Mouse (Mus musculus) thymus, postnatal 4 days (tissue): ENCODE data around the gene Gcn1l1.
"Not testable (repeated sequence)": the region's sequence is repeated elsewhere in the genome, so short reads cannot be mapped to it uniquely, and the experiment has no call there.

Source experiments
- DNase-seq: peaks from one replicate; pipeline ENCODE4 v3.0.0; 2021

Gene Gcn1l1

DNA sequence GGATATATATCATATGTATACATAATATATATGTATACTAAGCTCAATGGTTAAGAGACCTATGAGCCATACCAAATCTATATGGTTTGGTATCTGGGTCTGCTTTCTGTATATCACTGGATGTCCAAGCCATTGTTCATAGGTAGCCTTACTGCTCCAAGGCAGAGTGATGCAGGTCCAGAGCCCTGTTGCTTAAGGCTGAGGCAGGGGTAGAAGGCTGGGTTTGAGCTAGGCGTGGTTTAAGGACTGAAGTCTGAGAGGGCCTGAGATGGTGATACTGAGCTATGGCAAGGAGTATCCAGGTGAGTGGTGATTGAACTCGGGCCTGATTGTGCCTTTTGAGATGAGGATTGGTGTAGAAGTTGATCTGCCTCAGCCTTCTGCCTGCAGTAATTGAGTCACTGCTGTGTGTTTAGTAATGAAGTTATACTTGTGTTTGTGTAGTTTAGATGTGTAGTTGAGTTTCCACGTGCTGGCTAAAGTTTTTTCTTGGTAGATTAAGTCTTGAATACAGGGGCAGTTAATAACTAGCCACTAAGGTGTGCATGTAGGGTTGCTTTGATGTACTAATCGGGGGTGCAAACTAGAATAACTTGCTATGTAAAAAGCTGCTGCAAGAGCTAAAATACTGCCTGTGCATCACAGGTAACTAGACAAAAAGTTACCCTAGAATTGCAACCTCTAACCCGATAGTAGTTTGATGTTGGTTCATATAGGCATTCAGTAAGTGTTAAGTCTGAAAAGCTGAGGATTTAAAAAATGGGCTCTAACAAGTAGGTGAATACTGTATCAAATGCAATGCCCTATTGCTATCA lies 1.1 kb upstream of the Gcn1l1 start:
- no peak for DNase-seq

DNA sequence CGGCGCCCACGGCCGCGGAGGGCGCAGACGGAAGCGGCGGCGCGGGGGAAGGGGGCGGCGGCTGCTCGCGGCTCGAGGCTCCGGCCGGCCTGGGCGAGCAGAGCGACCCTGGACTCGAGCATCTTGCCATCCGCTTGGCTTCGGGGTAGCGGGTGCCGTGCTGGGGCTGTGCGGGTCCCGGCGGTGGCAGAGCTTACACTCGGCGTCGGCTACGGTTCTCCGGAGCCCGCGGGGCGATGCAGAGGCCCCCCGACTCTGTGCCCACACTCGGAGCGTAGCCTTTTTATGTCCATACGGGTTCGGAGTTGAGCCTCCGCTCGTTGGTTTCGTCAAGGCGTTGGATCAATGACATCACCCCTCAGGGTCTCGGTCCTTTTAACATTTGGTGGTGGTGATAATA lies 349 bp downstream of the Gcn1l1 start:
- no peak for DNase-seq

DNA sequence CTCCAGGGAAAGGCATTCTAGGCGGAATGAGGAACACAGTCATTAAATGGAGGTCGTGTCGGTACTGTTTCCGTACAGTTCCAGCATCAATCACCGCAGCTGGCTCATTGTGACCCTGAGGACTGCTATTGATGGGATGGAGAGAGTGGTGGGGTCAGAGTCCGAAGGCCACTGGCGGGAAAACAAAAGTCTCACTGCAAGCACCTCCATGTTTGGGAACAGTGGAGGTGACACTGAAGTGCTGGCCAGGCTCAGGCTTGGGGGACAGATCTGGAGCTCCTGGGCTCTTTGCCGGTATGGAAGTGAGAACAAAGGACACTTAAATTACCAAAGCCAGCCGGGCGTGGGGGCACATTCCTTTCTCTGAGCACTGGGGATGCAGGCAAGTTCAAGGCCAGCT lies 3.6 kb downstream of the Gcn1l1 start:
- no peak for DNase-seq

DNA sequence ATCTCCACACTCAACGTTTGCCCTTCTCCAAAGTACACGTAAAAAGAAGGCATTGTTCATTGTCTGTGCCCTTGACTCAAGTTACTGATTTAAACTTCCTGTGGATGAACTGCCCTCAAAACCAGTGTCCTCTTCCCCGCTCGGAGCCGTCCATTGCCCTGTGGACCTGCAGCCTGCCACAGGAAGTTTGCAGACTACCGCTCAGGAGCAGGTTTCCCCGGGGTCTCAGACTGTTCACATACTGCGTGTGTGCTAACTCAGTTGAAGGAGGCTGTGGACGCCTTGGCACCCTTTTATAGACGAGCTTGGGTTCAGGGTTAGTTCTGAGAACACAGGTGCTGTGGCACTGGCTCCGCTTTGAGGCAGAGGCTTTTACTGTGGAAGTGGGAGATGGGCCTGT lies 4.3 kb downstream of the Gcn1l1 start:
- no peak for DNase-seq

DNA sequence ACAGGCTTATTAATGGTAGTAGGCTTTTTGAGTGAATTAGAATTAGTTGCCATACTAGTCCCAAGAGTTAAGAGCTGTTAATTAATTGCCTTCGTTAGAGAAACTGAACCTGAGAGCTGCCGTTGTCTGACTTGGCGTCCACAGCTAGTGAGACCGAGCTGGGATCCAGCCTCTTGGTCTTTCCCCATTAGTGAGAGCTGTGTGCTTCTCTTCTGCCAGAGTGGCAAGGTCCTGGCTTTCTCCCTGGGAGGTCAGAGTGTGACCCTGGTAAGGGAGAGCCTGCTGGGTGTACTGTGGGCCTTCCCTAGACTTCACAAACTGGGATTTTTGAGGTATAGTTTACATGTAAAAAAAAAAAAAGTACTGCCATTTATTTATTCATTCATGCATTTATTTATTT lies 4.7 kb downstream of the Gcn1l1 start:
- DNase-seq, result no peak

DNA sequence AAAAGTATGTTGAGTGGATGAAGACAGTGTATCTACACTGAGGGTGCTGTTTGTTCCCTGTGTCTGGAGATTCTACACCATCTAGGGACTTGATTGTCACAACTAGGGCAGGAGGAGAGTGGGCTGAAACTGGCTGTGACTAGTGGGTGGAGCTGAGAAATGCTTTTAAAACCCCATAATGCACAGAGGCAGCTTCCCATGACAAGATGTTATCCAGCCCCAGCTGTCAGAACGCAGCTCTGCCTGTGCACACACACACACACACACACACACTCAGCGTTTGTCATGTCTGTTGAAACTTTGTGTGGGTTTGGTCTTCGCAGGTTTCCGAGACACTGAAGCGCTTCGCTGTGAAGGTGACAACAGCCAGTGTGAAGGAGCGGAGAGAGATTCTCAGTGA lies 6.0 kb downstream of the Gcn1l1 start:
- no peak for DNase-seq

DNA sequence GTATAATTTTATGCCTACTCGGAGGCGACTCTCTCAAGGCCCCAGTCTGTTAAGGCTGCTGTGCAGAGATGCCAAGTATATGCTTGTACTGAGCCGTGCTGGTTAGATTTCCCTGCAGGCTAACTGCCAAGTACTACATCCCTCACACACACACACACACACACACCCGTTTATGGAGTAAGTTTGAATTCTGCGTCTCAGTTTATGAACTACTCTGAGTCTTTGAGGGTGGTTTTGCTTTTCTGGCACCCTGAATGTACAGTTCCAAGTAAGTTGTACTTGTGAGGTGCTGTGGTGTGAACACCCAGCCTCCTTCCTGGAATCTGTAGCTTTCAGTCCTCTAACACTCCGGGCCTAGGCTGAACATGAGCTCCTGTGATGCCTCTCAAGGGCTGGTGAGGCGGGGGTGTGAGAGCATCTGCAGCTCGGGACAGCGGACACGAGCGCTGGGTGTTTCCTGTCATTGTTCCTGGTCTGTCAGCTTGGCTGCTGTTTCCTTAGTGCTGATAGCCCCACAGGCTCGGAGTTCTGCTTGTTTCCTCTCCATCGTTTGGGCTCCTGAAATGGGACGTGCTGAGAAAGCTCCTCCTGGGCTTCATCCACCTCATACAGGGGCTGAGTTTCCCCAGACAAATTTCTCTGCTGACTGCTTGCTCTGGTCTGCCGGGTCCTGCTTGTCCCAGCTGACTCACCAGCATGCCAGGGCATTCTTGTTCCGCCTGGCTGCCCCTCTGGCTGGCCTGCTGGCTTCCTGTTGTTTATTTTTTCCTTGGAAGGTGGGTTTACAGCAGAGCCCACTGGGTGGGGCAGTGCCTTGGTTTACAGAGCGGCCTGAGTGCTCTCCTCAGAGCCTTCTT lies 7.9 kb downstream of the Gcn1l1 start:
- no peak for DNase-seq

DNA sequence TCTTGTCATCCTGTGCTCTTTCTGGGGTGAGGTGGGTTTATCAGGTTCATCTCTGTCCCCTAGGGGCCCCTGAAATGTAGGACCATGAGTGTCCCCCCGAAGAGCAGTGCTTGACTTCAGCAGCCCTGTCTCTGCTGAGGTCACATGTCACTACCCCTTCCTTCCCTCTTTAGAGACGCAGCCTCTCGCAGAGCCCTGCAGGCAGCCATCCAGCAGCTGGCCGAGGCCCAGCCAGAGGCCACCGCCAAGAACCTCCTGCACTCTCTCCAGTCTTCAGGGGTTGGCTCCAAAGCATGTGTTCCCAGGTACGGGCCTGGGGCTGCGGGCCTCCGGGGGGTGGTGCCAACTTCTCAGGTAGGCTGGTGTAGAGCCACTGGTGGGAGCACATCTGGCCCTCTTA lies 9.9 kb downstream of the Gcn1l1 start:
- no peak for DNase-seq

DNA sequence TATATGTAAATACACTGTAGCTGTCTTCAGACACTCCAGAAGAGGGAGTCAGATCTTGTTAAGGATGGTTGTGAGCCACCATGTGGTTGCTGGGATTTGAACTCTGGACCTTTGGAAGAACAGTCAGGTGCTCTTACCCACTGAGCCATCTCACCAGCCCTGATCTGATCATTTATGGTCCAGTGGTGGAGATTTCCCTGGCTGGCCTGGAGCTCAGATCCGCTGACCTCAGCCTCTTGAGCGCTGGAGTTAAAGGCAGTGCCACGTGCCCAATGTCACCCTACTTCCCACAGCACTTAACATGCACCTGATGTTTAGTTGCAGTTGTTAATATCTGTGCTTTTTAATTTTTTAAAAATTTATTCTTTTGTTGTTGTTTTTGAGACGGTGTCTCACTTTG lies 12.6 kb downstream of the Gcn1l1 start:
- DNase-seq, result not testable (repeated sequence)

DNA sequence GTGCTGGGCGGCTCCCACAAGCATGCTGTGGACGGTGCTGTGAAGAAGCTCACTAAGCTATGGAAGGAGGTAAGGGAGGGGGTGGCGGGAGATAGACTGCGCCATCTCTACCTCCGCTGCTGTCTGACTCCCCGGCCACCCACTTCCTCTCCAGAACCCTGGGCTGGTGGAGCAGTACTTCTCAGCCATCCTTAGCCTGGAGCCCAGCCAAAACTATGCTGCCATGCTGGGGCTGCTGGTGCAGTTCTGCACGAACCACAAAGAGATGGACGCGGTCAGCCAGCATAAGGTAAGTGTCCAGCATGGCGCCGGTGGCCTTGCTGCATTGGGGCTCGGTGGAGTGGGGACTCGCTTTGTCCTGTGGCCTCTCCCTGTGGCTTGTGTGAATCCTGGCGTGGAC lies 13.9 kb downstream of the Gcn1l1 start:
- DNase-seq, result no peak

DNA sequence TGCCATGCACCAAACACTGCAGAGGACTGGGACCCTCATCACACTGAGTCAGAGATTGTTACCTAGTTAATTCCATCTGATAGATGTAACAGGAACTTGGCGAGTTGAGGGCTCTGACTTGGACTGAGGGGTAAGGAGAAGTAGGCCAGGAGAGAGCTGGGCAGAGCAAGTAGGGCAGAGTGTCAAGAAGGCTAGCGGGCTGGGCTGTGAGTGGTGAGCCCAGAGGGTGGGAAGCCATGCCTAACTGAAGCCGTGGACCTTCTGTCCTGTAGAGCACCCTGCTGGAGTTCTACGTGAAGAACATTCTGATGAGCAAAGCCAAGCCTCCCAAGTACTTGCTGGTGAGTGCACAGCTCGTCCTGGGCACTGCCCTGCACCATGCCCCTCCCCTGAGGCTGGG lies 14.3 kb downstream of the Gcn1l1 start:
- DNase-seq, result no peak

DNA sequence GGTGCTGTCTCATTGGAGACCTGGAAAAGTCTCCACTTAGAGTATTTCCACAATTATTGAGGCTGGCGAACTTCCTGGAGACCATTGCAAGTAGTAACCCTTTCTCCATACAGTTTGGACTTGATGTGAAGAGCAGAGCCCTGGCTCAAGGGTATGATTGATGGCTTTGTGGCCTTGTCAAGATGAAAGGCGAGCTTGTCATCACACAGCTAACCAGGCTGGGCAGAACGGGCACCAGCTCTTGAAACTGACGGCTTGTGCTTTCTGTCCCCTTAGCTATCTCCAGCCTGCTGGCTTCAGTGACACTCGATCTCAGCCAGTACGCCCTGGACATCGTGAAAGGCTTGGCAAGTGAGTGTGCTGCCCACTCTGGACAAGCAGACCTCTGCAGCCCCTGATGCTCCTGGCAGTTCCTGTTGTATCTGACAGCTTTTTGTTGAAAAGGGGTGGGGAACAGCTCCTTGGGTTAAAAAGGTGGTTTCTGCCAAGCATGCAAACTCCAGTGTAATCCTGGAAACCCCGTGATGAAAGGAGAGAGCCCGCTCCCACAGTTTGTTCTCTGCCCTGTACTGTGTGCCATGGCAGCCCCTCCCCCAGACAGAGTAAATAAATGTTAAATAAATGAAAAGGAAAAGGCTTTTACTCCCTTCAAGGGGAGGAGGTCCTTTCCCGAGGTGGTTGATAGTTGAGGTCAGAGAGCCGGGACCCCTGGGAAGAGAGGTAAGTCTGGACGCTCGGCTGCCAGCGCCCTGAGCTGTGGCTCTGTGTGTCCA lies 15.4 kb downstream of the Gcn1l1 start:
- no peak for DNase-seq

DNA sequence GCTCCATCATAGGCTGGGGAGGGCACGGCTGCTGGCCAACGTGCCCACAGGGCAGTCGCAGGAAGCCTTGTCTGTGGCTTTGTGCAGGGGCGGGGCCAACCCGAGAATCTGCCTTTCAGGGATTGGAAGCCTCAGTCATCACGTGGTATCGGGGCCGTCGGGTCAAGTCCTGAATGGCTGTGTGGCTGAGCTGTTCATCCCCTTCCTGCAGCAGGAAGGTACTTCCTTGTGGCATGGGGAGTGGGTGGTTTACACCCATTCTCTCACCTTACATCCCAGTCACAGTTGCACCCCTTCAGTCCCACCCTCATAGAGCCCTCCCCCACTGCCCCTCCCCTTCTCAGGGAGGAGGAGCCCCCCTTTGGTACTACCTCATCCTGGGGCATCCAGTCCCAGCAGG lies 16.6 kb downstream of the Gcn1l1 start:
- DNase-seq, result no peak

DNA sequence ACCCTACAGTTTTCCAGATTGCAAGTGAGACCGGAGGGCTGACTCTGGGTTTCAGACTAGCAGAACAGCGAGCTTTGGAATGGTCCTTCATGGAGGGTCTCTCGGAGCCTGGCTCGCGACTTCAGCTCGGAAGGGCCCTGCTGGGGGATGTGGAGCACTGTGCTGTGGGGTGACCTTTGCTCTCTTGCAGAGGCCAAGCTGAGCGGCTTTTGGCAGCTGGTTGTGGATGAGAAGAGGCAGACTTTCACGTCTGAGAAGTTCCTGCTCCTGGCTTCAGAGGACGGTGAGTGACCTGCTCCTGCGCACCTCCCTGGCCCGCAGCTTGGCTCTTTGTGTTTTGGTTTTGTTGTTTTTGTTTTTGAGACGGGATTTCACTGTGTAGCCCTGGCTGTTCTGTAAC lies 20.6 kb downstream of the Gcn1l1 start:
- no peak for DNase-seq

DNA sequence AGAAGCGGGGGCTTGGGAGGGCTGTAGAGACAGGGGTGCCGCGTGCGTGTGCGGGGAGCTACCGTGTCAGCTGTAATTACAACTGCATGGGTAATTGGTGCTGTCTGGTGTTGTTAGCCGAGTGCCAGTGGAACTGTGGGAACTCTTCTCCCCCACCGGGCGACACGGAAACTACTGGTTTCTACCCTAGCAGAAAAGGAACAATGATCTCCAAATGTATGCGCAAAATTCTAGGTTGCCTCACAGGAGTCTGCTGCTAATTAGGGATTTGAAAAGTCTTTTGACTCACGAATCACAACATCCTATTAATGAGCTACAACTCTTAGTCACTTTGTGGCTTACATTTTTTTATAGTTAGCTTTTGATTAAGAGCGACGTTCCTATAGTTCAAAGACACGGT lies 21.1 kb downstream of the Gcn1l1 start:
- DNase-seq, result no peak

DNA sequence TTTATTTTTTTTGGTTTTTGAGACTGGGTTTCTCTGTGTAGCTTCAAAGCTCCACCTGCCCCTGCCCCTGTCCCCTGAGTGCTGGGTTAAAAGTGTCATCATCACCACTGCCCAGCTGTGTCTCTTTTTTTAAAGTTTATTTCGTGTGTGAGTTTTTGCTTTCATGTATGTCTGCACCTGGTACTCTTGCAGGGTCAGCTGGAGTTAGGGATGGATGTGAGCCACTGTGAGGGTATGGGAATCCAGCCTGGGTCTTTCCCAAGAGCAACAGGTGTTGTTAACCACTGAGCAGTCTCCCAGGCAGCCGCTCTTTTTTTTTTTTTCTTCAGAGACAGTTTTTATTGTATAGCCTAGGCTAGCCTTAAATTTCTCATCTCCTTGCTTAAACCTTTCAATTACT lies 21.7 kb downstream of the Gcn1l1 start:
- no peak for DNase-seq

DNA sequence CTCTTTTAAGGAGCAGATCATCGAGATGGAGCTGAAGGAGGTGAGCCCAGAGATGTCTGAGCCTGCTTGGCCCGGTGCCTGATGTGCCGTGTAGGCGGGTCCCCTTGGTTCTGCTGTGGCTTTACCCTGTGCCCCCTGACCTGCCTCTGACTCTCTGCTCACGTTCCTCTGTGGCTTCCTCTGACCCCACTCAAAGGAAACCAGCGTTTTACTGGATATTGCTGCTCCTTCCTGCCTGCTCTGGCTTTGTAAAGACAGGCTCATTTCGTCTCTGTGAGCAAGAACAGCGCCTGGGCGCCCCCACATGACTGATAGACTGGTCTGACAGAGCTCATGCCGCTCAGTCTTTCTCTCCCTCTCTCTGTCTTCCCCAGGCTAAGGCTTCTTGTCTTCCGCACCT lies 26.0 kb downstream of the Gcn1l1 start:
- no peak for DNase-seq

DNA sequence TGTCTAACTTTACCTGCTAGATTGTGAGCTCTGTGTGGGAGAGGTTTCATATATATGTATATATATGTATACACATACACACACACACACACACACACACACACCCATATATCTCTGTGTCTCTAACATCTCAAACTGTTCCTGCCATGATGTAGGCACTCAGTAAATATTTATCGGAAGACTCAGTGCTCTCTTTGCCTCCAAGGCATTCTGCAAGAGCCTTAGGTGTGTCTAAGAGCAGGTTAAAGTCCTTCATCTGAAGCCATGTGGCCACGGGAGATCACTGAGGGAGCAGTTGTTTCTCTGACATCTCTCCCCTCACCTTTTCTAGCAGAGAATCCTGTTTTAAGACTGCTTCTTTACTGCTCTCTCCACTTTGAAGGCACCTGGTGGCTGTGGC lies 26.5 kb downstream of the Gcn1l1 start:
- DNase-seq, result no peak

DNA sequence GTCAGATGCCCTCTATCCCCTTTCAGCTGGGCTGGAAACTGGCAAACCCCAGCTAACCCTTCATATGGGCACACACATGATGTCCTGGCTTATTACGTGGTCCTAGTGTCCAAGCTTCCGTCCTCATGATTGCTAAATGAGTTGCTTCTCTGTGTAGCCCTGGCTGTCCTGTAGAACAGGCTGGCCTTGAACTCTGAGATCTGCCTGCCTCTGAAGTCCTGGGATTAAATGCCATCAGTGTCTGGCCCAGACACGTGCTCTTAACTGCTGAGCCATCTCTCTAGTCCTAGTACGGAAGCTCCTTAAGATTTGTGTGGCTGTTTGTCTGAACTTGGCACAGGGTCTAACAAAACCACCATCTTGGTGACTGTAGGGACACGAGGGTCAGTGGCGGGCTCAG lies 38.5 kb downstream of the Gcn1l1 start:
- no peak for DNase-seq

DNA sequence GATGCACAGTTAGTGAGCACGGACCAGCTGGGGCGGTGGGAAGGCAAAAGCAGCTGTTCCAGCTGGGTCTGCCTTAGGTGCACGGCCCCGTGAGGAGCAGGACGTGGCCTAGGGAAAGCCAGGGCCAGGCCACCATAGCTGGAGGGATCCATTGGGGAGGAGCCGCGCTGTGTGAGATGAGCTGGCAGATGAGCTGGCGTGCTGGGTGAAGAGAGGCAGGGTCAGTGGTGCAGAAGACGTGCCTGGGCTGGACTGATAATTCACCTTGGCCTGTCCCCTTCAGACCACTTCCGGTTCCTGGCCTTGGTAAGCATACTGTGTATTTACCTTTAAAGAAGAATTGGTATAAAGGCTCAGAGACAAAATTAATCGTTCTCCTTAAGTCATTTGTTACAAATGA lies 46.5 kb downstream of the Gcn1l1 start:
- no peak for DNase-seq

DNA sequence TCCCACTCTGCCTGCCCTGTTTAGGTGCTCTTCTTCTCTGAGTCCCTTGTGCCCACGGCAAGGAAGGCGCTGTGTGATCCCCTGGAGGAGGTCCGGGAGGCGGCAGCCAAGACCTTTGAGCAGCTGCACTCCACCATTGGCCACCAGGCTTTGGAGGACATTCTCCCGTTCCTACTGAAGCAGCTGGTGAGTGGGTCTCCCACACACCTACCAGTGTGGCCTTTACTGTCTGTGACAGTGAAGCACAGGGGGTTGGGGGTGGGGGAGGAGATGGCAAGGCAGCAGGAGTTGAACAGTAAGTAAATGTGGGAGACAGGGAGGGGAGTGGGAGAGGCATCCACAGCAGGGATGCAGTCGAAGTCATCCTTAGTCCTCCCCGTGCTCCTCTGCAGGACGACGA lies 48.3 kb downstream of the Gcn1l1 start:
- no peak for DNase-seq

DNA sequence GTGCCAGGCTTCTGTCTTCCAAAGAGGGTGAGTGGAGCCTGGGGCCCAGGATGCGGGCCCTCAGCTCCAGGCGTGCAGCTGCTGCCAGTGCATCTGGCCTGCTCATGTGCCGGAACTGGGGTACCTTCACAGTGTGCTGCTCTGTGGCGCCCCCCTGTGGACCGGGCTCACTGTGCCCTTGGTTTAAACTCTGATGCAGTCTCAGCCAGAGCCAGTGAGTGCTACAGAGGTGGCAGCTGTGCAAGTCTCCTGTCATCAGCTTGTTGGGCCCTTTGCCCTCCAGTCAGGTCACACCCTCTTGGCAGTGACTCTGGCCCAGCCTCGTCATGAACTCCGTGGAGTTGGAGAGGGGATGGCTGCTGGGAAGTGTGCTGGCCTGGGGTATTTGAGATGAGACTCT lies 49.9 kb downstream of the Gcn1l1 start:
- DNase-seq, result peak; percentile 89

DNA sequence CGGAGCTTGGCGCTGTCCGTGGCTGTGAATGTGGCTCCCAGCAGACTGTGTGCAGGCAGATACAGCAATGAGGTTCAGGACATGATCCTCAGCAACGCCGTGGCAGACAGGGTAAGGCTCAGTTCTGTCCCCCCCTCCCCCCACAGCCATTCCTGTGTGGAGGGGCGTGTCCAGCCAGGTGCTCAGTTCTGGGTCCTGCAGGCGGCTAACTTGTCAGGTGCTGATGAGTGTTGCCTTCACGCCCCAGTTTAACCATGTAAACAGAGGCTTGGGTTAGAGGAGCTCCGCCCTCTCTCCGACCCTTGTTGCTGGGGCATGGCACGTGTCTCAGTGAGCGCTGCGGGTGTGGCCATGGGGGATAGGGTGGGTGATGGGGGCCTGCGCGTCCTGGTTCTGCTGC lies 54.6 kb downstream of the Gcn1l1 start:
- DNase-seq, result no peak

DNA sequence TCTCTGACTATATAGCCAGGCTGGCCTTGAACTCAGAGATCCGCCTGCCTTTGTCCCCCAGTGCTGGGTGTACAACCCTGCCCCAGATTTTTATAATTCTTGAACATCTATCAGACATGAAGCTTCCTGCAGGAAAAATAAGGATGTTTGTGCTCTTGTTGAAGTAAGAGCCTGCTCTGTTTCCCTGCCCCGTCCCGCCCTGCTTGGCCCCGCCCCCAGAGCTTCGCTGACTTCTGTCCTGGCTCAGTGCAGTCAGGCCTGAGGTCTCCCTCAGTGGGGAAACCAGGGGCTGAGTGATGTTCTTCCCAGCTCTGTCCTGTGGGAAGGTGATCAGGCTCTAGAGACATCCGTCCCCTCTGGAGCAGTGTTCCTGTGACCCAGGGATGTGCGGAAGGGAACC lies 57.6 kb downstream of the Gcn1l1 start:
- DNase-seq, result no peak
